Mouse (Mus musculus) embryonic facial prominence, embryonic 11.5 days (tissue): ENCODE data around the gene Spon1. TPM values are rescaled to one million over a fixed set of nuclear protein-coding genes. Genes with fewer than 3 reads are reported as not detected.

Experiments
- ATAC-seq: fragments of 200-750 bp; cut with Nextera tagmentation; replicated peaks from 2 replicates; pipeline ENCODE4 v1.8.0; 2017; ENCODE audit warnings: low read depth; ENCODE audit not compliant: insufficient number of reproducible peaks, low FRiP score, low TSS enrichment
- DNase-seq: peaks from one replicate; pipeline ENCODE4 v3.0.0-alpha.2; 2015; ENCODE audit warnings: low spot score
- H3K27ac ChIP-seq: fragments of 300-500 bp; sonication (generic); replicated peaks from 2 replicates; pipeline ENCODE4 v1.5.1; 2014; ENCODE audit warnings: mild to moderate bottlenecking, low read depth, low read length, control low read depth
- H3K27me3 ChIP-seq: fragments of 300-500 bp; sonication (generic); 2 replicates; pipeline ENCODE4 v1.6.1; 2014; ENCODE audit warnings: mild to moderate bottlenecking, low read length, moderate library complexity, mixed read lengths; ENCODE audit not compliant: control insufficient read depth, insufficient read depth
- H3K36me3 ChIP-seq: fragments of 300-500 bp; sonication (generic); replicated peaks from 2 replicates; pipeline ENCODE4 v1.6.1; 2014; ENCODE audit warnings: low read depth, mild to moderate bottlenecking, low read length, moderate library complexity, mixed read lengths; ENCODE audit not compliant: control insufficient read depth, insufficient read depth
- H3K4me1 ChIP-seq: fragments of 300-500 bp; sonication (generic); 2 replicates; pipeline ENCODE4 v1.6.1; 2014; ENCODE audit warnings: low read length, mixed read lengths; ENCODE audit not compliant: control insufficient read depth, insufficient read depth
- H3K4me2 ChIP-seq: fragments of 300-500 bp; sonication (generic); 2 replicates; pipeline ENCODE4 v1.6.1; 2014; ENCODE audit warnings: low read depth, mild to moderate bottlenecking, control low read depth, low read length, moderate library complexity
- H3K4me3 ChIP-seq: fragments of 300-500 bp; sonication (generic); 2 replicates; pipeline ENCODE4 v1.5.1; 2014; ENCODE audit warnings: low read depth, low read length, control low read depth
- H3K9ac ChIP-seq: fragments of 300-500 bp; sonication (generic); replicated peaks from 2 replicates; pipeline ENCODE4 v1.6.1; 2014; ENCODE audit warnings: mild to moderate bottlenecking, control low read depth, low read length
- H3K9me3 ChIP-seq: fragments of 300-500 bp; sonication (generic); replicated peaks from 2 replicates; pipeline ENCODE4 v1.6.1; 2016; ENCODE audit warnings: mild to moderate bottlenecking, low read length, inconsistent platforms, mixed read lengths; ENCODE audit not compliant: control insufficient read depth
- WGBS: fragments of 180-500 bp; shearing (Covaris S2); extraction: QIAGEN DNeasy Blood & Tissue Kit; methylation state at CpG from one replicate; pipeline ENCODE4 v1.1.7; 2014; 5-methylcytosine and 5-hydroxymethylcytosine counted together
- polyA plus RNA-seq: library from polyadenylated mRNA; unstranded; fragments of >200 nt; fragmentation: Nextera tagmentation; extraction: Ambion mirVana; gene quantifications from 2 replicates; pipeline ENCODE4 v1.2.1, GENCODE M21; 2014

Spon1 gene
- polyA plus RNA-seq, 1 experiment from 2014 or later = 25.1 TPM

- H3K27ac ChIP-seq = no peak overlapping the region
- H3K4me3 ChIP-seq = no peak overlapping the region
- no peaks in the 10 kb centered on the region for H3K9me3 ChIP-seq
- 60% methylated on average over 7 of the region's 7 CpGs for WGBS
- H3K36me3 ChIP-seq = no peaks in the 10 kb centered on the region
- H3K9ac ChIP-seq = no peak overlapping the region
- ATAC-seq (no peak), DNase-seq (peak; percentile 17)
- no peaks in the 10 kb centered on the region for H3K27me3 ChIP-seq
- H3K4me1 ChIP-seq = no peaks in the 10 kb centered on the region
- H3K4me2 ChIP-seq = no peak overlapping the region
Measured at GRCm38 (mm10) chr7:113847041-113847819, 81.4 kb downstream of the Spon1 start.

GRCm38 (mm10) chr7:113850389-113850788 lies 84.6 kb downstream of the Spon1 start:
- Histone ChIP-seq H3K27me3 (no peaks in the 10 kb centered on the region), H3K36me3 (no peaks in the 10 kb centered on the region), H3K9me3 (no peaks in the 10 kb centered on the region), H3K4me2 (no peak overlapping the region), H3K4me3 (no peak overlapping the region), H3K4me1 (no peaks in the 10 kb centered on the region), H3K27ac (no peak overlapping the region), H3K9ac (no peak overlapping the region)
- DNase-seq = no peak
- 45% methylated on average over 4 of the region's 4 CpGs for WGBS
- ATAC-seq = no peak

- DNase-seq (no peak), ATAC-seq (no peak)
- WGBS = 84% methylated on average over 4 of the region's 4 CpGs
- Histone ChIP-seq H3K9ac (no peak overlapping the region), H3K4me3 (no peak overlapping the region), H3K27ac (no peak overlapping the region), H3K27me3 (no peaks in the 10 kb centered on the region), H3K9me3 (no peaks in the 10 kb centered on the region), H3K4me2 (no peak overlapping the region), H3K4me1 (no peaks in the 10 kb centered on the region), H3K36me3 (no peaks in the 10 kb centered on the region)
Measured at GRCm38 (mm10) chr7:113855396-113855795, 89.6 kb downstream of the Spon1 start.

DNA sequence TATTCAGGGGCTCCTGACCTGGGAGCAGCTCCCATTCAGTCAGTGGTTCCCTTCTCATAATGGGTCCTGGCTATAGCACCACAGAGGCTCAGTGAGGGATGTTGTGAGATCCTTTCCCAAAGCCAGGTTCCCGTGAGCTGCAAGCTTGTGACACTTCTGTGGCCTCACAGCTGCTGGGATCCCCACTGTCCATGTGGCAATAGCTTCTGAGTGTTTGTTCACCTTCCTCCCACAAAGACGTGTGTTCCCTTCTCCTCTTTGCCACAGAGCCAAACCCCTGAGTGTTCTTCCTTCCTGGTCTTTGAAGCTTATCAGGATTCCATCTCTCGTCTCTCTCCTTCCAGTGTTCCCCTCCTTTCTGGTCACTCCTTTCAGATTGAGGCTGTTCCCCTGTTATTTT lies 90.3 kb downstream of the Spon1 start:
- no peaks in the 10 kb centered on the region for H3K27me3 ChIP-seq
- no peak overlapping the region for H3K9ac ChIP-seq
- H3K4me2 ChIP-seq = no peak overlapping the region
- no peak for DNase-seq
- 75% methylated on average over 3 of the region's 3 CpGs for WGBS
- no peak overlapping the region for H3K27ac ChIP-seq
- H3K4me1 ChIP-seq = no peaks in the 10 kb centered on the region
- H3K9me3 ChIP-seq = no peaks in the 10 kb centered on the region
- no peaks in the 10 kb centered on the region for H3K36me3 ChIP-seq
- H3K4me3 ChIP-seq = no peak overlapping the region
- no peak for ATAC-seq

- no peak for ATAC-seq
- Histone ChIP-seq H3K4me3 (no peak overlapping the region), H3K9ac (no peak overlapping the region), H3K36me3 (no peaks in the 10 kb centered on the region), H3K9me3 (no peaks in the 10 kb centered on the region), H3K4me1 (no peaks in the 10 kb centered on the region), H3K27ac (no peak overlapping the region), H3K4me2 (no peak overlapping the region), H3K27me3 (no peaks in the 10 kb centered on the region)
- DNase-seq = no peak
- WGBS = 53% methylated on average over 5 of the region's 5 CpGs
Measured at GRCm38 (mm10) chr7:113859480-113859881, 93.7 kb downstream of the Spon1 start.

GRCm38 (mm10) chr7:113861964-113862363 lies 96.2 kb downstream of the Spon1 start:
- Histone ChIP-seq H3K9me3 (no peaks in the 10 kb centered on the region), H3K4me2 (no peak overlapping the region), H3K9ac (no peak overlapping the region), H3K27ac (no peak overlapping the region), H3K4me1 (no peaks in the 10 kb centered on the region), H3K27me3 (no peaks in the 10 kb centered on the region), H3K4me3 (no peak overlapping the region), H3K36me3 (no peaks in the 10 kb centered on the region)
- no peak for ATAC-seq
- DNase-seq = no peak
- 91% methylated on average over 4 of the region's 4 CpGs for WGBS

DNA sequence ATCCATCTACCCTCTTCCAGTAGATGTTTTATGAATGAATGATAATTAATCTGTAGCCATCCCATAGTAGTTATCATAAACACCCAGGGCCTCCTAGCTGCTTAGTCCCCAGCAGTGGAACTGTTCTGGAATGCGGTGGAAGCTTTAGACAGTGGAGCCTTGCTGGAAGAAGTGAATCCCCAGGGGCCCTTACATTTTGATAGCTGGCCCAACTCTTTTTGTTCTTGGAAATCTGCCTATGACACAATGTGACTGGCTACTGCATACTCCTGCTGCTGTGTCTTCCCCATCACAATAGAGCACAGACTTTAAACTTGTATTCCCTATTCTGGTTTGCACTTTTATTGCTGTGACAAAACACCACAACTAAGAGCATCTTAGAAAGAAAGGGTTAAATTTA lies 107.0 kb downstream of the Spon1 start:
- no peaks in the 10 kb centered on the region for H3K27me3 ChIP-seq
- H3K4me1 ChIP-seq = no peaks in the 10 kb centered on the region
- H3K4me3 ChIP-seq = no peak overlapping the region
- DNase-seq = no peak
- no peak overlapping the region for H3K4me2 ChIP-seq
- no peak overlapping the region for H3K9ac ChIP-seq
- H3K27ac ChIP-seq = no peak overlapping the region
- 89% methylated on average over 1 of the region's 1 CpGs for WGBS
- no peaks in the 10 kb centered on the region for H3K9me3 ChIP-seq
- no peak for ATAC-seq
- H3K36me3 ChIP-seq = no peaks in the 10 kb centered on the region

DNA sequence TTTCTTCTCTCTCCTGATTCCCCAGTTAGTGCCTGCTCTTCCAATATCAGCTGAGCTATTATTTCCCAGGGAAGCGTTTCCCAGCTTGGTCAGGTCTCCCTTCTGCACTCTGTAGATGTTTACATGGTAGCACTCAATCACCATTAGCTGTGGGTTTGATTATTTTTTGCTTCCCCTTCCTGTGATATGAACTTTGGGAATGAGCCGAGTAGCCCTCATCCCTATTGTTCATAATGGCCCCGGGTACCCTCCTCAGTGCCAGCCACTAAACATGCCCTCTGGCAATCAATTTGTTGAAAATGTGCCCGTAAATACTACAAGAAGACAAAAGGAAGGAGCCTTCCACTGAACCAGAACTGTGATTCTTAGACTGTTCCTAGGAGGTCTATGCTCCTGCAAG lies 111.7 kb downstream of the Spon1 start:
- ATAC-seq (no peak), DNase-seq (no peak)
- Histone ChIP-seq H3K4me3 (no peak overlapping the region), H3K36me3 (no peaks in the 10 kb centered on the region), H3K9ac (no peak overlapping the region), H3K9me3 (no peaks in the 10 kb centered on the region), H3K4me1 (no peaks in the 10 kb centered on the region), H3K27ac (no peak overlapping the region), H3K4me2 (no peak overlapping the region), H3K27me3 (no peaks in the 10 kb centered on the region)
- WGBS = 87% methylated on average over 4 of the region's 4 CpGs
